Mouse (Mus musculus) testis, adult 10 weeks (tissue): ENCODE measurements around the gene Ndufa8. TPM values are rescaled to one million over a fixed set of nuclear protein-coding genes. Genes with fewer than 3 reads are reported as not detected.

ENCODE experiments used
- polyA plus RNA-seq: library from polyadenylated mRNA; stranded (reverse); fragments of 350-450 nt; fragmentation: Illumina TruSeq; extraction: RNeasy Lipid Tissue Mini Kit (QIAGEN cat#74804); gene quantifications from one replicate; pipeline ENCODE4 v1.2.3, GENCODE M21; 2014; ENCODE audit warnings: low read depth, low replicate concordance

Ndufa8 gene
- polyA plus RNA-seq = 3.9 TPM

GRCm38 (mm10) chr2:36048748-36049566, at the start of gene Ndufa8, which contains the start of gene Morn5:
TSS of gene Ndufa8 (minus strand) at chr2:36049406.
TSS of gene Morn5 (plus strand) at chr2:36049458.

Other genes with a start within 250 kb of the Ndufa8 start
- 39.6 TPM for gene Ttll11, start 69.5 kb downstream of the Ndufa8 start, polyA plus RNA-seq
- gene Morn5, start 52 bp upstream of the Ndufa8 start, polyA plus RNA-seq = 105 TPM
- gene Lhx6, start 56.0 kb upstream of the Ndufa8 start, polyA plus RNA-seq = 0.66 TPM
- 37.3 TPM for gene Mrrf, start 87.0 kb upstream of the Ndufa8 start, polyA plus RNA-seq
- 24.5 TPM for gene Rbm18, start 87.4 kb upstream of the Ndufa8 start, polyA plus RNA-seq
- gene Ptgs1, start 181.0 kb upstream of the Ndufa8 start, polyA plus RNA-seq = 0.36 TPM